Mouse (Mus musculus) forebrain, postnatal 0 days (tissue): ENCODE data around the gene Gm48552. TPM values are rescaled to one million over a fixed set of nuclear protein-coding genes. Genes with fewer than 3 reads are reported as not detected.

Source experiments
- ATAC-seq: fragments of 200-750 bp; cut with Nextera tagmentation; 2 replicates; pipeline ENCODE4 v1.8.0; 2017; ENCODE audit warnings: mild to moderate bottlenecking, moderate library complexity
- DNase-seq: peaks from one replicate; pipeline ENCODE4 v3.0.0-alpha.2; 2015
- H3K27ac ChIP-seq: fragments of 300-500 bp; sonication (generic); 2 replicates; pipeline ENCODE4 v1.5.1; 2014; ENCODE audit warnings: low read depth, mild to moderate bottlenecking, antibody characterized with exemption, low read length, moderate library complexity, mixed read lengths
- H3K27me3 ChIP-seq: fragments of 300-500 bp; sonication (generic); 2 replicates; pipeline ENCODE4 v1.6.1; 2014; ENCODE audit warnings: mild to moderate bottlenecking, low read length, mixed read lengths; ENCODE audit not compliant: insufficient read depth
- H3K36me3 ChIP-seq: fragments of 300-500 bp; sonication (generic); 2 replicates; pipeline ENCODE4 v1.6.1; 2014; ENCODE audit warnings: mild to moderate bottlenecking, moderate library complexity; ENCODE audit not compliant: insufficient read depth
- H3K4me1 ChIP-seq: fragments of 300-500 bp; sonication (generic); 2 replicates; pipeline ENCODE4 v1.6.1; 2014; ENCODE audit warnings: antibody characterized with exemption; ENCODE audit not compliant: insufficient read depth
- H3K4me2 ChIP-seq: fragments of 300-500 bp; sonication (generic); 2 replicates; pipeline ENCODE4 v1.6.1; 2014; ENCODE audit warnings: low read depth, mild to moderate bottlenecking, moderate library complexity
- H3K4me3 ChIP-seq: fragments of 300-500 bp; sonication (generic); 2 replicates; pipeline ENCODE4 v1.5.1; 2014; ENCODE audit warnings: low read depth, low read length, mixed read lengths
- H3K9ac ChIP-seq: fragments of 300-500 bp; sonication (generic); 2 replicates; pipeline ENCODE4 v1.6.1; 2014; ENCODE audit warnings: mild to moderate bottlenecking
- H3K9me3 ChIP-seq: fragments of 300-500 bp; sonication (generic); 2 replicates; pipeline ENCODE4 v1.6.1; 2016; ENCODE audit warnings: low read length
- CTCF ChIP-seq: sonication (generic); IDR thresholded peaks from 2 replicates; pipeline ENCODE4 v1.5.1; 2016; ENCODE audit warnings: antibody characterized with exemption, control low read depth, low read depth
- WGBS: fragments of 180-500 bp; shearing (Covaris S2); extraction: QIAGEN DNeasy Blood & Tissue Kit; methylation state at CpG from one replicate; pipeline ENCODE4 v1.1.7; 2014; 5-methylcytosine and 5-hydroxymethylcytosine counted together
- polyA plus RNA-seq: library from polyadenylated mRNA; unstranded; fragments of >200 nt; fragmentation: Nextera tagmentation; extraction: Ambion mirVana; gene quantifications from 2 replicates; pipeline ENCODE4 v1.2.1, GENCODE M21; 2015
- total RNA-seq: library from RNA; depleted of rRNA; stranded (reverse); fragments of >200 nt; gene quantifications from 2 replicates; pipeline ENCODE4 v1.2.3, GENCODE M21; 2014

Gene Gm48552
- total and polyA plus RNA-seq, 2 experiments from 2014 or later: 3.7 to 16.6 TPM

DNA sequence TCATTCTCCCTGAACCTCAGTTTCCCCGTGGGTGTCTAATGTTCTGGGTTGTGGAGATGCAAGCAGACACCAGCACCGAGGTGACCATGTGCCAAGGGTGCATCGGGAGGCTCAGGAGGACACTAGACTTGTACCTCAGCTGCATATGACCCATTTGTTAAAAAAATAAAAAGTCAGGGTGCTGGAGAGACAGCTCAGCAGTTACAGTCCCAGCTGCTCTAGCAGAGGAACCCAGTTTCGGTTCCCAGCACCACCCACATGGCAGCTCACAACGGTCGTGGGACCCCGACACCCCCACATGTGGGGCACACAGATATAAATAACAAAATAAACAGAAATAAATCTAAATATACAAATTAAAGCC lies 39.7 kb downstream of the Gm48552 start:
- 91% methylated on average over 7 of the region's 7 CpGs for WGBS
- DNase-seq (no peak), ATAC-seq (no peak)
- Histone ChIP-seq H3K4me3 (no peak overlapping the region), H3K9me3 (no peaks in the 10 kb centered on the region), H3K4me2 (no peak overlapping the region), H3K9ac (no peak overlapping the region), H3K27me3 (no peaks in the 10 kb centered on the region), H3K36me3 (no peaks in the 10 kb centered on the region), H3K27ac (no peak overlapping the region), H3K4me1 (peaks cover 11% of the 10 kb centered on the region; the same call in 1 of the 2 replicates)
- no peak for TF ChIP-seq CTCF

DNA sequence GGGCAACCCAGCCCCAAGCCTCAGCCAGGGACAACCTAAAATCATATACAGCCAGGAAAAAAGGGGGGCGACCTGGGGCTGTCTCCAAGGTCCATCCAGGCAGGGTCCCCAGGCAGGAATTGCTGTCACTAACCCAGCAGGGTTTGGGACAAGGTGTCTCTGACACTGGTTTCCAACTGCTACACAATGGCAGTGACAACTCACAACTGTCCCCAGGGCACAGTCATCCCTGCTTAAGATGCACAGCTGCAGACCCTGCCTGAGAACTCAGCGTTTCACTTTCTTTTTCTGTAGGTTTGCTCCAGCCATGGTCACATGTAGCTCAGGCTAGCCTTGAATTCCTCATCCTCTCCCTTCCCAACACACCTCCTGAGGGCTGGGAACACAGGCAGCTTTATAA lies 40.3 kb downstream of the Gm48552 start:
- TF ChIP-seq CTCF: no peak
- Histone ChIP-seq H3K27me3 (no peaks in the 10 kb centered on the region), H3K4me1 (peaks cover 12% of the 10 kb centered on the region; the same call in 1 of the 2 replicates), H3K4me3 (no peak overlapping the region), H3K9me3 (no peaks in the 10 kb centered on the region), H3K27ac (no peak overlapping the region), H3K9ac (no peak overlapping the region), H3K4me2 (no peak overlapping the region), H3K36me3 (no peaks in the 10 kb centered on the region)
- no peak for ATAC-seq
- DNase-seq: no peak
- 27% methylated on average over 2 of the region's 2 CpGs for WGBS

DNA sequence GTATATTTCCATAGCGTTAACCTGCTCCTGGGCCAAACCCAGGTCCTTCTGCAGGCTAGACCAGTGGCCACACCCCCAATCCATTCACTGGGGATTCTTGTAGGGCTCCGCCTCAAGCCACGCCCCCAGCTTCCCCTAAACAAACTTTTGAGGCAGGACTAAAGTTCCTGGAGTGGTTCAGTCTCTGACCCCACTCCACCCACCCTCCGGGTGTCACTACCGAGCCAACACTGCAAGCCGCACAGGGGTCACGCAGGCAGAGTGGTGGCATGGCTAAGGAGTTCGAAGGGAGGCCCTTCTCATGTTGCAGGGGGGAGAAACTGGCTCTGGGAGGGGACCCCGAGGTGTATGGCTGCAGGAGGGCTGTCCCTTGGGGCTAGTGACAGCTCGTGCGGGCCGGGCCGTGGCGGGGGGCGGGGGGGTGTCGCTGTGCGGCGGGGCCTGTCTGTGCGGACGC lies 40.8 kb downstream of the Gm48552 start:
- ATAC-seq (no peak), DNase-seq (peak; percentile 57)
- Histone ChIP-seq H3K4me2 (peak overlapping the region; percentile 80), H3K27ac (peak overlapping the region; percentile 94), H3K9ac (peak overlapping the region; percentile 81), H3K4me1 (peaks cover 12% of the 10 kb centered on the region; the same call in 1 of the 2 replicates), H3K27me3 (no peaks in the 10 kb centered on the region), H3K36me3 (no peaks in the 10 kb centered on the region), H3K9me3 (no peaks in the 10 kb centered on the region), H3K4me3 (peak overlapping the region; percentile 81)
- 1% methylated on average over 15 of the region's 20 CpGs for WGBS
- no peak for TF ChIP-seq CTCF

DNA sequence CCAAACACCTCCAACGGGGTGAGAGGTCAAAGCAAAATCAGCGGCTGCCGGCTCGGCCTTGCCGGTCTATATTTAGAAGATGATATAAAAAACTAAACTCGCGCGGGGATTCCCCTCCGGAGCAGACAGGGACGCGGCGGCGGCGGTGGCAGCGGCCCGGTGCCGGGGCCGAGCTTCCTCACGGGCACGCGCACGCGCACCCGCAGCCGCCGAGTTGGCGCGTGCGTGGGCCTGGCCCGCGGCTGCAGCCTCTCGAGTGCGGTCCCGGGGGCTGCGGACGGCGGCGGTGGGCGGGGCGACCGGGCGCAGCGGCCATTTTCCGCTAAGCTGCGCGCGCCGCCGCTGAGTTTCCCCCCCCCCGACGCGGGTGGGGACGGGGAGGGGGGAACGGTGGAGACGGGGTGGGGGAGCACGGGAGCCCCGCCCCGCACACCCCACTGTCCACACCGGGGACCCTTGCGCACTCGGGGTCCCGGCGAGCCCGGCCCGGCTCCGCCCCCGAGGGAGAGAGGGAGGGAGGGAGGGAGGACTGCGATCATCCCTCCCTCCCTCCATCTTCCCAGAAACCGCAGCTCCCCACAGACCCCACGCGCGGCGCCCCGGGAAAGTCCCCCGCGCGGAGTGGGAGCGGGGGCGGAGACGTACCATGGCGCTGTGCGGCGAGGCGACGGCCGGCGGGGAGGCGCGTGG lies 41.5 kb downstream of the Gm48552 start:
- Histone ChIP-seq H3K9ac (peak overlapping the region; percentile 81), H3K36me3 (no peaks in the 10 kb centered on the region), H3K4me2 (peak overlapping the region; percentile 80), H3K27ac (peak overlapping the region; percentile 94), H3K4me1 (peaks cover 12% of the 10 kb centered on the region; the same call in 1 of the 2 replicates), H3K4me3 (peak overlapping the region; percentile 81), H3K27me3 (no peaks in the 10 kb centered on the region), H3K9me3 (no peaks in the 10 kb centered on the region)
- DNase-seq (peak; percentile 88), ATAC-seq (peak; percentile 30)
- TF ChIP-seq CTCF: no peak
- WGBS: 9% methylated on average over 45 of the region's 89 CpGs

DNA sequence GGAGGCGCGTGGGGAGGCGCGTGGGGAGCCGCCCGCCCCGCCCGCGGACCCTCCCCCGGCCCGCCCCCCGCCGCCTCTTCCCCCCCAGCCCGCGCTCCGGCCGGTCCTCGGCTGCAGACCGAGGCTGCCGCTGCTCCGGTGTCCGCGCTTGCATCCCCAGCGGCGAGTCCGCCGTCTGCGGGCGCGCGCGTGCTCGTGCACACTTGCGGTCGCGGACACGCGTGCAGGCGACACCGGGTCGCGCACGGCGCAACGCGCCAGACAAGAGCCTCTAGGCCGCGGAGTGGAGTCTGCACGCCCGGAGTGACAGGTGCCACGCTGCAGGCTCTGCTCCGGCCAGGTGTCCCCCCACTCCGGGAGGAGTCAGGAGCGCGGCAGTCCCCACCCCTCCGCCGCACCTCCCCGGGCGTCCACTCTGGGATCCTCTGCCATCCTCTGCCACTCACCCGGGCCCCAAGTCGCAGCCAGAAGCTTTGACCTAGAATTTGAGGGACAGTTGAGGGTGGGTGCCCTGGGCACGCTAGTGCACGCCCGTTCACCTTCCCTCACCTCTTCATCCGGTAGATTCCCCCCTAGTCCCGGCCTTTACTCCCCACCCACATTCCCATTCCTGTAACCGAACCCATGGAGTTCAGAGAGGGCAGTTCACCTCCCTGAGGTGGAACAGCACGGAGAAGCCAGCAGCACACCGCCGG lies 42.2 kb downstream of the Gm48552 start:
- Histone ChIP-seq H3K4me2 (peak overlapping the region; percentile 80), H3K27me3 (no peaks in the 10 kb centered on the region), H3K9me3 (no peaks in the 10 kb centered on the region), H3K4me1 (peaks cover 12% of the 10 kb centered on the region; the same call in 1 of the 2 replicates), H3K9ac (peak overlapping the region; percentile 81), H3K36me3 (no peaks in the 10 kb centered on the region), H3K4me3 (peak overlapping the region; percentile 81), H3K27ac (peak overlapping the region; percentile 94)
- 3% methylated on average over 33 of the region's 70 CpGs for WGBS
- ATAC-seq: peak; percentile 13
- TF ChIP-seq CTCF: no peak
- DNase-seq: peak; percentile 79

DNA sequence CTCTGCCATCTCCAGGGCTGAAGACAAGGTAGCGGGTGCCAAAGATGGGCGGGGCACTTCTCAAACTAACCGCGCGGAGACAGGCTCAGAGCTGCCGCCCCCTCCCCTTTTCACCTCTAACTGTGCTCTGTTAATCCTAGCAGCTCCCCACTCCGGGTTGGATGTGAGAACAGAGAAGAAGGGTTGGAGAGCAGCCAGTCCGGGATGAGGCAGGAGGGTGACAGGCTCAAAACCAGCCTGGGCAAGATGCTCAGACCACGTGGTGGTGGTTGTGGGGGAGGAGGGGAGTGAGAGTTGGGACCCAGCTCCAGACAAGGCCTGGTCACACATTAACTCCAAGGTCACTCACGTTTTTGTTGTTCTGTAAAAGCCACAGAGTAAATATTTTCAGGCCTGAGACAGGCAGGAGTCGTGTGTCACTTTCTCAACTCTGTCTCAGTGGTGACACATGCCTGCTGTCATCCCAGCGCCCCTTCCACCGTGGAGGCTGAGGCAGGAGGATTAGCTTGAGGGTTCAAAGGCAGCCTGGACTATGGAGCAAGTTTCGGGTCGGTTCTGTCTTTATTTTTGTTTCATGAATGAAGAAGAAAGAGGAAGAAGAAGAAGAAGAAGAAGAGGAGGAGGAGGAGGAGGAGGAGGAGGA lies 42.8 kb downstream of the Gm48552 start:
- Histone ChIP-seq H3K36me3 (no peaks in the 10 kb centered on the region), H3K4me1 (peaks cover 12% of the 10 kb centered on the region; the same call in 1 of the 2 replicates), H3K4me3 (peak overlapping the region; percentile 81; the same call in 1 of the 2 replicates), H3K9me3 (no peaks in the 10 kb centered on the region), H3K4me2 (peak overlapping the region; percentile 80), H3K9ac (peak overlapping the region; percentile 81; the same call in 1 of the 2 replicates), H3K27ac (peak overlapping the region; percentile 94; the same call in 1 of the 2 replicates), H3K27me3 (no peaks in the 10 kb centered on the region)
- peak; percentile 2; the same call in 1 of the 2 replicates for ATAC-seq
- WGBS: 21% methylated on average over 15 of the region's 15 CpGs
- TF ChIP-seq CTCF: no peak
- DNase-seq: peak; percentile 63
